Mouse (Mus musculus) testis, adult 2 months (tissue): ENCODE results near the gene Akap13.

Experiments used
- CTCF ChIP-seq: fragments of 200-500 bp; IDR thresholded peaks from 2 replicates; pipeline ENCODE4 v1.5.1; 2012; ENCODE audit warnings: low read depth, mild to moderate bottlenecking, inconsistent platforms, low read length, moderate library complexity; ENCODE audit not compliant: control insufficient read depth, insufficient read depth, insufficient replicate concordance
- POLR2A ChIP-seq: fragments of 200-500 bp; IDR thresholded peaks from 2 replicates; pipeline ENCODE4 v1.6.1; 2012; ENCODE audit warnings: low read depth, mild to moderate bottlenecking, inconsistent platforms, low read length, moderate library complexity; ENCODE audit not compliant: control insufficient read depth

- TF ChIP-seq CTCF: no peak
- TF ChIP-seq POLR2A: no peak
These were observed 172.5 kb downstream of the Akap13 start for GRCm38 (mm10) chr7:75627831-75628230.
